11 mouse cellular contexts compared by ENCODE assay signal in genomic region chr8:111889931-111890910, GRCm38 (mm10). TPM values are rescaled to one million over a fixed set of nuclear protein-coding genes. Genes with fewer than 3 reads are reported as not detected.
DNase-seq lines count a peak whose midpoint lies in the region; ATAC-seq lines count a peak whose summit lies in the region.
"Had no signal": no experiment of that assay in that cellular context is flagged by ENCODE, and none has a peak within 500 bp of the region (broad histone marks: within the 10 kb centered on the region; RNA-seq: fewer than 3 reads in every experiment).

No protein-coding gene starts in this region.

- H3K36me3 ChIP-seq in heart, embryonic 15.5 days: no peaks in the 10 kb centered on the region
- H3K36me3 ChIP-seq in forebrain, embryonic 15.5 days: no peaks in the 10 kb centered on the region
- no peaks in the 10 kb centered on the region for H3K36me3 ChIP-seq in midbrain, embryonic 12.5 days

- ATAC-seq in heart, embryonic 15.5 days (replicated peaks; ENCODE audit: insufficient number of reproducible peaks, insufficient read depth, low FRiP score, low read depth): no peak
- ATAC-seq in cerebellum, adult (ENCODE audit: insufficient number of reproducible peaks, low FRiP score, low TSS enrichment): peak; percentile 70; the same call in 1 of the 2 replicates
- 0 out of 2 replicates have a peak, but pooled peaks have one; percentile 26 for ATAC-seq in forebrain, embryonic 15.5 days (replicated peaks)
- ATAC-seq in midbrain, embryonic 12.5 days (ENCODE audit: low FRiP score, low read depth): no peak

- H3K9me3 ChIP-seq in heart, embryonic 15.5 days (replicated peaks): no peaks in the 10 kb centered on the region
- no peaks in the 10 kb centered on the region for H3K9me3 ChIP-seq in forebrain, embryonic 15.5 days
- H3K9me3 ChIP-seq in midbrain, embryonic 12.5 days: no peaks in the 10 kb centered on the region

- H3K4me3 ChIP-seq in heart, embryonic 15.5 days: peak overlapping the region; percentile 14
- peak overlapping the region; percentile 37 for H3K4me3 ChIP-seq in forebrain, embryonic 15.5 days
- peak overlapping the region; percentile 23; the same call in 1 of the 2 replicates for H3K4me3 ChIP-seq in midbrain, embryonic 12.5 days
- H3K4me3 ChIP-seq: erythroblast, embryonic 14.5 days had no signal

- peaks cover 41% of the 10 kb centered on the region for H3K27me3 ChIP-seq in heart, embryonic 15.5 days
- peaks cover 39% of the 10 kb centered on the region for H3K27me3 ChIP-seq in forebrain, embryonic 15.5 days
- H3K27me3 ChIP-seq in midbrain, embryonic 12.5 days: peaks cover 49% of the 10 kb centered on the region

- no peak for DNase-seq in heart, postnatal 4 days
- no peak for DNase-seq in frontal cortex, postnatal 25 days (ENCODE audit: low spot score in 2 of 2)
- no peak for DNase-seq in left cerebral cortex, adult 8-10 months (ENCODE audit: low spot score in 2 of 2)
- DNase-seq in thymus, adult 18-20 months: no peak

- peak overlapping the region; percentile 34 for H3K4me2 ChIP-seq in heart, embryonic 15.5 days
- H3K4me2 ChIP-seq in forebrain, embryonic 15.5 days (replicated peaks): peak overlapping the region; percentile 62
- H3K4me2 ChIP-seq in midbrain, embryonic 12.5 days (replicated peaks): peak overlapping the region; percentile 37

- WGBS in heart, embryonic 15.5 days: 12% methylated on average over 86 of the region's 86 CpGs
- 11% methylated on average over 86 of the region's 86 CpGs for WGBS in forebrain, embryonic 15.5 days
- 13% methylated on average over 86 of the region's 86 CpGs for WGBS in midbrain, embryonic 12.5 days

- H3K9ac ChIP-seq in heart, embryonic 15.5 days: no peak overlapping the region
- peak overlapping the region; percentile 28; the same call in 1 of the 2 replicates for H3K9ac ChIP-seq in forebrain, embryonic 15.5 days (replicated peaks)
- H3K9ac ChIP-seq in midbrain, embryonic 12.5 days (replicated peaks): no peak overlapping the region

- H3K27ac ChIP-seq in heart, embryonic 15.5 days: no peak overlapping the region
- no peak overlapping the region for H3K27ac ChIP-seq in forebrain, embryonic 15.5 days (replicated peaks)
- H3K27ac ChIP-seq in midbrain, embryonic 12.5 days (replicated peaks): no peak overlapping the region

- peaks cover 19% of the 10 kb centered on the region for H3K4me1 ChIP-seq in heart, embryonic 15.5 days (replicated peaks)
- peaks cover 10% of the 10 kb centered on the region for H3K4me1 ChIP-seq in forebrain, embryonic 15.5 days
- H3K4me1 ChIP-seq in midbrain, embryonic 12.5 days: peaks cover 4% of the 10 kb centered on the region; the same call in 1 of the 2 replicates

RNA-seq across cellular contexts. Expression of gene Tmem170, which starts 13.7 kb away (rescaled TPM):
- 3.8 and 4.4 TPM in 2 replicates for polyA plus RNA-seq in heart, embryonic 15.5 days (2015; fragmentation: Nextera tagmentation; extraction: Ambion mirVana)
- 1 to 10 TPM; 2.8 to 2.9 TPM for total RNA-seq in heart, postnatal 4 days (2021)
- polyA plus RNA-seq in forebrain, embryonic 15.5 days (2015; fragmentation: Nextera tagmentation; extraction: Ambion mirVana): 4.2 and 4.3 TPM in 2 replicates
- 7.3 and 7.9 TPM in 2 replicates for polyA plus RNA-seq in midbrain, embryonic 12.5 days (2016; fragmentation: Nextera tagmentation; extraction: Ambion mirVana)
- total RNA-seq in left cerebral cortex, adult 8-10 months (2022): 1 to 10 TPM; 3.4 to 4.1 (median 3.6) TPM

RNA-seq across cellular contexts. Expression of gene Chst5, which starts 20.0 kb away (rescaled TPM):
- polyA plus RNA-seq in heart, embryonic 15.5 days (2015; fragmentation: Nextera tagmentation; extraction: Ambion mirVana): 0.23 and 1.1 TPM in 2 replicates
- not detected for total RNA-seq in heart, postnatal 4 days (2021)
- polyA plus RNA-seq in forebrain, embryonic 15.5 days (2015; fragmentation: Nextera tagmentation; extraction: Ambion mirVana): 2.7 and 2.8 TPM in 2 replicates
- 2.7 and 3.1 TPM in 2 replicates for polyA plus RNA-seq in midbrain, embryonic 12.5 days (2016; fragmentation: Nextera tagmentation; extraction: Ambion mirVana)
- under 1 TPM; 0.30 to 0.80 (median 0.53) TPM for total RNA-seq in left cerebral cortex, adult 8-10 months (2022)
- total RNA-seq: CH12.LX; neutrophil, adult 5-6 weeks had no signal
- polyA plus RNA-seq: erythroblast, embryonic 14.5 days had no signal

RNA-seq across cellular contexts. Expression of gene Cfdp1, which starts 36.1 kb away (rescaled TPM):
- 117 and 122 TPM in 2 replicates for polyA plus RNA-seq in heart, embryonic 15.5 days (2015; fragmentation: Nextera tagmentation; extraction: Ambion mirVana)
- 10 to 100 TPM; 54.4 to 60.3 TPM for total RNA-seq in heart, postnatal 4 days (2021)
- polyA plus RNA-seq in forebrain, embryonic 15.5 days (2015; fragmentation: Nextera tagmentation; extraction: Ambion mirVana): 173 and 181 TPM in 2 replicates
- 182 and 192 TPM in 2 replicates for polyA plus RNA-seq in midbrain, embryonic 12.5 days (2016; fragmentation: Nextera tagmentation; extraction: Ambion mirVana)
- total RNA-seq in left cerebral cortex, adult 8-10 months (2022): 10 to 100 TPM; 67.7 to 86.2 (median 79.4) TPM

RNA-seq across cellular contexts. Expression of gene Tmem231, which starts 43.5 kb away (rescaled TPM):
- polyA plus RNA-seq in heart, embryonic 15.5 days (2015; fragmentation: Nextera tagmentation; extraction: Ambion mirVana): 3.9 and 5.6 TPM in 2 replicates
- total RNA-seq in heart, postnatal 4 days (2021): 1 to 10 TPM; 1.9 to 2.9 TPM
- polyA plus RNA-seq in forebrain, embryonic 15.5 days (2015; fragmentation: Nextera tagmentation; extraction: Ambion mirVana): 14.6 and 16.6 TPM in 2 replicates
- polyA plus RNA-seq in midbrain, embryonic 12.5 days (2016; fragmentation: Nextera tagmentation; extraction: Ambion mirVana): 19.8 and 20.9 TPM in 2 replicates
- total RNA-seq in left cerebral cortex, adult 8-10 months (2022): 10 to 100 TPM; 11.6 to 13.2 (median 12.5) TPM

RNA-seq across cellular contexts. Expression of gene Gabarapl2, which starts 50.3 kb away (rescaled TPM):
- 207 and 220 TPM in 2 replicates for polyA plus RNA-seq in heart, embryonic 15.5 days (2015; fragmentation: Nextera tagmentation; extraction: Ambion mirVana)
- total RNA-seq in heart, postnatal 4 days (2021): 100 to 1,000 TPM; 104 to 105 TPM
- 483 and 504 TPM in 2 replicates for polyA plus RNA-seq in forebrain, embryonic 15.5 days (2015; fragmentation: Nextera tagmentation; extraction: Ambion mirVana)
- 351 and 359 TPM in 2 replicates for polyA plus RNA-seq in midbrain, embryonic 12.5 days (2016; fragmentation: Nextera tagmentation; extraction: Ambion mirVana)
- 100 to 1,000 TPM; 211 to 236 (median 227) TPM for total RNA-seq in left cerebral cortex, adult 8-10 months (2022)

Comparison
In these comparisons a context has a peak if more than half of its experiments do, and no peak if none do; other contexts are left out.
1. ATAC-seq: peak in cerebellum, adult (single experiment) and forebrain, embryonic 15.5 days (single experiment); none in heart, embryonic 15.5 days (single experiment) and midbrain, embryonic 12.5 days (single experiment).
2. Peak in every context shown above with its lines, with median percentiles within 50 percentile points of each other: H3K4me2 ChIP-seq and H3K4me3 ChIP-seq.